Mouse (Mus musculus): ENCODE results near the gene Tesc.

GRCm38 (mm10) chr5:118019905-118020304 is 7.6 kb upstream of the Tesc start:
- TF ChIP-seq POLR2A (IDR thresholded peaks at IDR 0.05; ENCODE audit: low read depth, low read length) (no peak), CTCF (IDR thresholded peaks at IDR 0.05; ENCODE audit: extremely low read depth, insufficient read length, insufficient replicate concordance, low read depth, low read length) (no peak)

Data from small intestine, adult 2 months (tissue).